Comparison of ENCODE assay signal across 7 mouse cellular contexts in the genomic region with DNA sequence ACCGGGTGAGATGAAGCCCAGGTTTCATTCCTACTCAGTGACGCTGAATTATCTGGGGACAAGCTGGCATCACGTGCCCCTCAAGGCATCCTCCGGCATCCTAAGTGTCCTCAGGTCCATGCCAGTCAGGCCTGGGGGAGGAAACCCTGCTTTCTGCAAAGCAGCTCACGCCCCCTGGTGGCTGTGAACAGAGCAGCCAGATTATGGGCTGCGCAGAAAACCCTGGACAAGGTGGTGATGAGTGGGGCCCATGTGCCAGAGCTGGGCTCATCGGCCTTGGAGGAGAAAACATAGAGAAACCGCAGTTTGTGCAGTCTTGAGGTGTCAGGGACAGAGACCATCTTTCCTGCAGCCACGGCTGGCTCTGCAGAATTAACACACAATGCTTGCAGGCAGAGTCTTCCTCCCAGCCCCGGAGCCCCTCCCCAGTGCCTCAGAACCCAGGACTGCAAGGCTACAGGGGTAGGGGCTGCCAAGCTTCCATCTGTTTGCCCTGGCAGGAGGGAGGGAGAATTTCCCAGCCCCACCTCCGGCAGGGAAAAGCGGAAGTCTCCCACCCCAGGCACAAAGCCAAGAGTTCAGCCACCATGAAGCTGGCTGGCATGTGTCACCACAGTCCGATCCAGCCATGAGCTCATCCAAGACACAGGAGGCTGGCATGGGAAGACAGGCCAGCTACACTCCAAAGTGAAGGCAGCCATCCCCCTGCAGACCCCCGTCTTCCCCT.
DNase-seq lines count a peak whose midpoint lies in the region; TF ChIP-seq lines count a peak whose summit lies in the region.

No protein-coding gene starts in this region.

- peak; percentile 11; the same call in 1 of the 2 replicates for TF ChIP-seq POLR2A in cerebellum, adult 2 months (IDR thresholded peaks at IDR 0.05; ENCODE audit: borderline replicate concordance, insufficient read depth, low read length)

- no peaks in the 10 kb centered on the region for H3K27me3 ChIP-seq in cerebellum, adult 2 months (ENCODE audit: control insufficient read depth, insufficient read depth, low read length)

- no peak overlapping the region for H3K4me3 ChIP-seq in cerebellum, adult 2 months (replicated peaks; ENCODE audit: insufficient read depth, low read depth, low read length)

- H3K27ac ChIP-seq in cerebellum, adult 2 months (ENCODE audit: insufficient read depth, low read length) = peak overlapping the region; percentile 97

- peak; percentile 94 for TF ChIP-seq CTCF in cerebellum, adult 2 months (IDR thresholded peaks at IDR 0.05; ENCODE audit: borderline replicate concordance, insufficient read depth, low read depth, low read length)

- intact Hi-C loops in heart, postnatal 25 days (cut with DNase I) = loop anchor here (2.0 to 10.0 kb wide), 2 partner anchors 192 to 260 kb away; no protein-coding TSS in a partner anchor

- DNase-seq in adipocyte (ENCODE audit: low spot score) = peak; percentile 38
- DNase-seq in cerebellum, adult 2 months = peak; percentile 98 to 99
- peak; percentile 44 for DNase-seq in forelimb bud, embryonic 11.5 days (ENCODE audit: low read depth, low spot score)
- peak; percentile 10 for DNase-seq in heart, postnatal 25 days (ENCODE audit: low spot score)
- peak; percentile 71 to 78 for DNase-seq in layer of hippocampus, postnatal 36 days
- DNase-seq in lung, postnatal 4 days = peak; percentile 64 to 68
- peak; percentile 65 to 71 for DNase-seq in right cerebral cortex, postnatal 36 days (ENCODE audit: low spot score in 2 of 2)

- peaks cover 62% of the 10 kb centered on the region for H3K4me1 ChIP-seq in cerebellum, adult 2 months (ENCODE audit: control insufficient read depth, insufficient read depth, low read length)

- 2% methylated on average over 14 of the region's 14 CpGs for WGBS in cerebellum, adult 2 months

Comparison
In these comparisons a context has a peak if more than half of its experiments do, and no peak if none do; other contexts are left out.
1. DNase-seq: peak in every context shown above with its lines; median percentile 98 in cerebellum, adult 2 months; 74 in layer of hippocampus, postnatal 36 days; 68 in right cerebral cortex, postnatal 36 days; 66 in lung, postnatal 4 days; 44 in forelimb bud, embryonic 11.5 days; 38 in adipocyte; 10 in heart, postnatal 25 days.